Mouse (Mus musculus) NIH3T3 (cell line): ENCODE results near the gene Senp5.

Source experiments
- DNase-seq: peaks from one replicate; pipeline ENCODE4 v3.0.0-alpha.2; 2012; ENCODE audit warnings: low read depth

Senp5 gene

DNA sequence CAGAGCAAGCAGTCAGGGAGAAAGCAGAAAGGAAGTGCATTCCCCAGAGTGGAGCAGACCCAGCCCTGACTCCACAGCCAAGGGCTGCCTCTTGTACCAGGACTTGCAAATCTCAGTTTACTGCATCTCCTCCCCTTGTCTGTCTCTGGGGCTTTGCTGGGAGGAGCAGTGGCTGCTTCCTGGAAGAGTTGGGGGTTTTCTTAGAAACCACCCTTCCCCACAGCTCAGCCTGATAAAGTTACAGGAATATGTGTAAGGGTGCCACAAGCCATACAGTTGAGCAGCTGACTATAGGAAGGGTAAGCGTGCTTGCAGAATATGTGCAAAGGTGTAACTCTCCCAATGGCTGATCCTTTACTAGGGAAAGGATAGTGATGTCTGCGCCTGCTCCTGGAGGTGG lies 62.5 kb downstream of the Senp5 start:
- no peak for DNase-seq

GRCm38 (mm10) chr16:31938856-31939255 lies 64.2 kb downstream of the Senp5 start:
- DNase-seq, result no peak

- DNase-seq, result no peak
Measured at GRCm38 (mm10) chr16:31936568-31936967, 66.5 kb downstream of the Senp5 start.

DNA sequence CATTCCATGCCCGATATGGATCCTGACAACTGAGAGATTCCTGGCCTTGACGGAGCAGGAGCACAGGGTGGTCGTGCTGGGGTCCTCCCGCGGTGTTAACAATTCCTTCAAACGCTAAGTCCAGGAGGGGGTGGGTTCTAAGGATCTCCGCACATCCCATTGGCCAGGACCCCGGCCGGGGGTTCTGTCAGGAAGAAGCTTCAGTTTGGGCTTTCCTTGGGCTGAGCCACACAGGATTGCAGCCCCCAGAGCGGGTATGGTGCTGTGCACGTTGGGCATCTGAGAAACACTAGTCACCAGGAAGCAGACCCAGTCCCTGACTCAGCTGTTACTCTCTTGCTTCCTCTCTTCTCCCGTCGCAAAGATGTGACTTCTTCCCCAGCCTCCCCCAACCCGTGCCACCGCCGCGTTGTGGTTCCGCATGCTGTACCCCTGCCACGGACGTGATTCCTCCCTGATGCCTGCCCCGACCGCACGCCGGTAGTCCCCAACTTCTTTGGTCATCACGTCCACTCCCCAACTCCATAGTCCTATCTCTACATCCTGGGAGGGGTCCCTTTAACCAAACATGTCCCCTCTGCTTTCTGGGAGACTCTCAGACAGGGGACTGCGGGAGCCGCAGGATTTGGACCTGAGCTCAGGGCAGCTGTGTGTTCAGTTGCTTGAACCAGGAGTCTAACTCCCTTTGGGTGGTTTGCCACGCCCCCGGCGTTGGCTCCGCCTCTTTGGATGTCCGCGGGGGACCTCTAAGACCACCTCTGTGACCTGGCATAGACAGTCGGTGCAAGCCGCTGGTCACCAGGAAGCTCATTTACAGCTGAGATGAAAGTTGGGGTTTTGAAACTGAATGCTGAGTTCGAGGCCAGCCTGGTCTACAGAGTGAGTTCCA lies 67.8 kb downstream of the Senp5 start:
- peak; percentile 31 for DNase-seq

DNA sequence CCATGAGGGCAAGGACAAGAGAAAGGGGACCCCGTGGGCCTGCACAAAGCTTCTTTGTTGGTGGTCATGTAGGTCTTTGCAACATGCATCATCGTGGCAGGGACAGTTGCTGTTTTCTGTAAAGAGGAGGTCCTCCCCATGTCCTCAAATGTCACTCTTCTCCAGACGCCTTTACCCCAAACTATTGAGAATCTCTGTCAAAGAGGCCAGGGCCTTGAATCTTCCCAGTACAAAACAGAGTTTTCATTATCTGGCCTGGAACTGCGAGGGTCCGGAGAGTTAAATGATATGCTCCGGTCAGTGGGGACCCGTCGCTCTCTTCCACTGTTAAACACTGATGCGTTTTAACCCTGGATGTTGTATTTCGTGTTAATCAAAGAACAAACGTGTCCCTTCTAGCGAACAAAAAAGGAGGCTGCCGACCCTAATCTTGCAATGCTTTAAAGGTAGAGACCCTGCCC lies 68.5 kb downstream of the Senp5 start:
- DNase-seq, result no peak

GRCm38 (mm10) chr16:31933751-31934549 lies 69.1 kb downstream of the Senp5 start, which contains the start of gene Pigz:
Gene Pigz, plus strand, starts transcription at chr16:31933851.
- DNase-seq, result no peak

- peak; percentile 95 for DNase-seq
Measured at GRCm38 (mm10) chr16:31932840-31933697, 70.0 kb downstream of the Senp5 start.

- DNase-seq, result no peak
Measured at GRCm38 (mm10) chr16:31932255-31932654, 70.8 kb downstream of the Senp5 start.

- no peak for DNase-seq
Measured at GRCm38 (mm10) chr16:31931330-31931729, 71.8 kb downstream of the Senp5 start.

- no peak for DNase-seq
Measured at GRCm38 (mm10) chr16:31927412-31927811, 75.7 kb downstream of the Senp5 start.

GRCm38 (mm10) chr16:31926547-31927182 lies 76.4 kb downstream of the Senp5 start:
- no peak for DNase-seq

- DNase-seq, result no peak
Measured at GRCm38 (mm10) chr16:31926091-31926490, 77.0 kb downstream of the Senp5 start.

DNA sequence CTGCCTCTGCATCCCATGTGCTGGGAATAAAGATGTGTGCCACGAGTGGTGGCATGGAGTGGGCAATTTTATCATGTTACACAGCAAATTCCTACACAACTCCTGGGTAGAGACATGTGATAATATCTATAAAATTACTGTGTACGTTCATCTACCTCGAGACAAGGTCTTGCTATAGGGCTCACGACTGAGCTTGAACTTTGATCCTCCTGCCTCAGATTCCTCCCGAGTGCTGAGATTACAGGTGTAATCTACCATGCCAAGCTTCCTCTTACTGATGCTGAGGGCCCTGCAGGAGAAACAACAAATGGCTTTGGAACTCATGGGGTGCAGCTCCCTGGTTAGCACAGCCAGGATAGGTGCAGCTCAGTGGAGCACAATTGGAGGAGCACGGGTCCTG lies 78.7 kb downstream of the Senp5 start:
- DNase-seq, result no peak

DNA sequence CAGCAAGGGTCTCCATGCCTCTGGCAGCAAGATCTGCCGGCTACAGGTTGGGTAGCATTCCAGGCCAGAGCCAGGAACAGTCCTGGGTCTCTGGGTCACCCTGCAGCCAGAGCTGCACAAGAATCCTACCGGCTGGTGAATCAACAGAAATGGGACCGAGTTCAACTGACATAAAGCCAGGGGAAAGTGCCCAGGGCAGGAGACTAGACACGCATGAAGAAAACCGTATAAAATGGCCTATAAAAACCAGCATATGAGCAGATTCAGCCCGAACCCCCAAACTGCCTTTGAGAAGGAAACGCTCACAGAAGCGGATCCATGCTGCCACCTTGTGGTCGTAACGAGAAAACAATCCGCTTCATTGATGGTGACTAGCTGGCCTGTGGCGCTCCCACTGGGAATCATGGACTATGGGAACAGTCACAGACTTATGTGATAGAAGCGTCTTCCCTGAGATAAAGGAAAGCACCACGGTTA lies 84.8 kb downstream of the Senp5 start:
- peak; percentile 94 for DNase-seq

DNA sequence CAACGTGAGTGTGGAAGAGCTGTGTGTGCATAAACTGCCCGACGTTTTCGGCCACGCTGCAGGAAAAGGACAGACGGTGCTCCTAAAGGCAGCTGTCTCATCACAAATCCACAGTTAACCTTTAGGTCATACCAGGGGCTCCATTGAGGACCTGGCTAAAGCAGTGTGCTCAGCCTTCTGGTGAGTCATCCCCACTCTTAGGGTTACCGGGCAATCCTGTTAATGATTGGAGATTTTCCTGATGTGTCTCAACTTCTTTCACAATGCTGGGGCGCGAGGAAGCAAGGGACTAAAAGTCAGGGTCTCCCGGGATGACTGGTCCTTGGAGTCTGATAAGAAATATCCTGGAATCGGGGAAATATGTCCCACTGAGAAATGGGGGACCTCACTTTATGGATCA lies 85.3 kb downstream of the Senp5 start:
- DNase-seq, result no peak

DNA sequence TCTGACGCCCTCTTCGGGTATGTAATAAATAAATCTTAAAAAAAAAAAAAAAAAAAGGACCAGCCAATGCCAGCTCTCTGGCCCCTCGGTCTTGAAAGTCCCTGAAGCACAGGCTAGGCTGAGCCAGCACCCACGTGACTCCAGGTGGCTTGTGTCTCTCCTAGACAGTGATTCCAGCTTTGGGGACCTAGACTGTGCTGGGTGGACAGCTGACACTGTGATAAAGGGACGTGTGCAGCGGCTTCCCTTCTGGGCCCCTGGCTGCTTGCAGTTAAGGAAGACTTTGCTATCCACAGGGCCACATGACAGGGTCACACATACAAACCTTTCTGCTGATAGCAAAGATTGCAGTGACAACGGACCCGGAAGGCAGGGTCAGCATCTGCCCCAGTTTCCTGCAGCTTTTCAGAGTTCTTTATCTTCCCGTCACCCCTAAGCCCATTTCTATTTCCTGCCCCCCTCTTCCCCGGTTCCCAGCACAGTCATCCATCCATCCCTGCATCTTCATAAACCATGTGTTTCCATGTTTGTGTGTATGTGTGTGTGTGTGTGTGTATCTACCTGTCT lies 92.7 kb downstream of the Senp5 start:
- DNase-seq, result no peak
